Mouse (Mus musculus): ENCODE results near the gene Hltf. TPM values are rescaled to one million over a fixed set of nuclear protein-coding genes. Genes with fewer than 3 reads are reported as not detected.

Gene Hltf
- total and polyA plus RNA-seq, 2 experiments: 1.2 to 15.2 TPM

DNA sequence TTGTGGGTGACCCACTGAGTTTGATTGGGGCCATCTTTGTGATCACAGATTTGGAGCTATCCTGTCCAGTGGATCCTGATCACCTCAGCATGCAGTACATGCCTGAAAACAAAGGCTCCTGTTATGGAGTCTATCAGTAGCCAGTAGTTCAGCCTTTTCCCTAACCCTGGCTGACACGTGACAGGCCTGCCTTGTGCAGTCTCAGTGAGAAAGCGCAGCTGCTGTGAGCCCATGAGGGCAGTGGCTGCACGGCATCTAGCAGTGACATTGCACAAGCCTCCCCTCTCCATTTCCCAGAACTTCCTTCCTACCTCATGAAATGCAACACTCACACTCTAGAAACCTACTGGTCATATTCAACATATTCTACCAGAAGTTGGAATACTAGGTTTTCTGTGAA, 76.9 kb downstream of the Hltf start:
- no peak overlapping the region for H3K4me3 ChIP-seq (ENCODE audit: insufficient read depth, low read depth, low read length)
- no peak overlapping the region for H3K27ac ChIP-seq (replicated peaks; ENCODE audit: insufficient read depth, low read depth, low read length)
- TF ChIP-seq POLR2A (IDR thresholded peaks at IDR 0.05; ENCODE audit: extremely low read depth, insufficient read depth, low read length) (no peak), CTCF (IDR thresholded peaks at IDR 0.05; ENCODE audit: low read depth, low read length) (no peak)
- 90% methylated on average over 3 of the region's 3 CpGs for WGBS
- H3K27me3 ChIP-seq (ENCODE audit: control insufficient read depth, insufficient read depth, low read length): no peaks in the 10 kb centered on the region
- no peak overlapping the region for H3K9ac ChIP-seq (ENCODE audit: low read depth, low read length)
- no peaks in the 10 kb centered on the region for H3K79me2 ChIP-seq (ENCODE audit: control insufficient read depth, insufficient read depth, low read length)
- DNase-seq (ENCODE audit: extremely low read depth, low read depth, low spot score): no peak
- peaks cover 8% of the 10 kb centered on the region for H3K36me3 ChIP-seq (ENCODE audit: control insufficient read depth, insufficient read depth, low read length)
- H3K4me1 ChIP-seq (ENCODE audit: control insufficient read depth, insufficient read depth, low read length): no peaks in the 10 kb centered on the region

DNA sequence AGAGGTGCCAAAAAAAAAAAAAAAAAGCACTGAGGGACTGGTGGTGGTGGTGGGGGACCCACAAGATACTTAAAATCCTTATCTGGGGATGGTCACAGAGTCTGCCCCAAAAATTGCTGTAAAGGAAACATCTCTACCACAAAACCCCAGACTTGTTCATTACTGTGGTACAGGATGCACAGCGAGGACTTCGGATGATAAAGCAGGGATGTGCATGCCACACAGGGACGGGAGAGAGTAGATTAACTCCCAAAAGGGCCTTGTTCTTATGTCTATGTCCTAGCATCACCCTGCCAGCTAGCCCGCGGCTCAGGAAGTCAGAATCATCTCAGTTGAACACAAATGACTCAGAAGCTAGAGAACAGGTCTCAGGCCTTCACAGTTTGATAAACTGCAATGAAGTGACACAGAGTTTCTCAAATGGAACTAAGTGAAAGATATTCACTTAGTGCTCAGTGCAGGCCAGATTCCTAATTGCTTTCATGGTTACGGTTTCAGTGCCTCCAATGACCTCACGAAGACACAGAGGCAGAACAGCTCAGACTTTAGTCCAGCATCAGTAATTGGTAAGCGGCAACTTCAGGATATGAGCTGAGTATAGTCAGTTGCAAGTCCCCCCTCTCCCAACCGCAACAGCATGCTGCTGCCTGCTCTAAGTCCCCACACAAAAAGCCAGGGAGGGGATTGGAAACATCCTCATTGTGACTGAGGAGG, 79.4 kb downstream of the Hltf start:
- Histone ChIP-seq H3K9ac (ENCODE audit: low read depth, low read length) (no peak overlapping the region), H3K4me3 (ENCODE audit: insufficient read depth, low read depth, low read length) (no peak overlapping the region), H3K4me1 (ENCODE audit: control insufficient read depth, insufficient read depth, low read length) (no peaks in the 10 kb centered on the region), H3K27ac (replicated peaks; ENCODE audit: insufficient read depth, low read depth, low read length) (no peak overlapping the region), H3K27me3 (ENCODE audit: control insufficient read depth, insufficient read depth, low read length) (no peaks in the 10 kb centered on the region), H3K79me2 (ENCODE audit: control insufficient read depth, insufficient read depth, low read length) (no peaks in the 10 kb centered on the region), H3K36me3 (ENCODE audit: control insufficient read depth, insufficient read depth, low read length) (peaks cover 8% of the 10 kb centered on the region)
- DNase-seq (ENCODE audit: extremely low read depth, low read depth, low spot score): no peak
- WGBS: 96% methylated on average over 9 of the region's 9 CpGs
- no peak for TF ChIP-seq CTCF (IDR thresholded peaks at IDR 0.05; ENCODE audit: low read depth, low read length)
- no peak for TF ChIP-seq POLR2A (IDR thresholded peaks at IDR 0.05; ENCODE audit: extremely low read depth, insufficient read depth, low read length)

- TF ChIP-seq CTCF (IDR thresholded peaks at IDR 0.05; ENCODE audit: low read depth, low read length) (no peak), POLR2A (IDR thresholded peaks at IDR 0.05; ENCODE audit: extremely low read depth, insufficient read depth, low read length) (no peak)
Observed at GRCm38 (mm10) chr3:20141240-20141639, 83.6 kb downstream of the Hltf start.

DNA sequence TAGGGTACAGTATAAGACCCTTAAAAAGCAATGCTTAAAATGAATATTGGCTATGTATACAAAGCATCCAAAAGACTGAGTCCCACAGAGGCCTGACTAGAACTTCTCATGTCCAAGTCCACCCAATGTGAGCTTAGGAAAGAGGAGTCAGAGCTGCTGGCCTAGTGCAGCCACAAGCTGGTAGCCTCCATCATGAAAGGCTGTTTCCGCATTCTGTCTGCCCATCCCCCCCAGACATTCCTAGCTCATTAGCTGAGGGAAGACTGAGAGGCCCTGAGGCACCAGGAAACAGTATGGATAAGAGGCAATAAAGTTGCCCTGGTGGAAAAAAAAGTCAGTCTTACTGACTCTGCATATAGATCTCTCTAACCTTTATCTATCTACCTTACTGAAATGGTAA, 84.1 kb downstream of the Hltf start:
- Histone ChIP-seq H3K27me3 (ENCODE audit: control insufficient read depth, insufficient read depth, low read length) (no peaks in the 10 kb centered on the region), H3K27ac (replicated peaks; ENCODE audit: insufficient read depth, low read depth, low read length) (no peak overlapping the region), H3K9ac (ENCODE audit: low read depth, low read length) (no peak overlapping the region), H3K4me1 (ENCODE audit: control insufficient read depth, insufficient read depth, low read length) (no peaks in the 10 kb centered on the region), H3K36me3 (ENCODE audit: control insufficient read depth, insufficient read depth, low read length) (peaks cover 3% of the 10 kb centered on the region), H3K79me2 (ENCODE audit: control insufficient read depth, insufficient read depth, low read length) (no peaks in the 10 kb centered on the region), H3K4me3 (ENCODE audit: insufficient read depth, low read depth, low read length) (no peak overlapping the region)
- TF ChIP-seq POLR2A (IDR thresholded peaks at IDR 0.05; ENCODE audit: extremely low read depth, insufficient read depth, low read length): no peak
- TF ChIP-seq CTCF (IDR thresholded peaks at IDR 0.05; ENCODE audit: low read depth, low read length): no peak
- no peak for DNase-seq (ENCODE audit: extremely low read depth, low read depth, low spot score)
- WGBS: 94% methylated on average over 1 of the region's 1 CpGs

More at GRCm38 (mm10) chr3:20141240-20141639, 83.6 kb downstream of the Hltf start:
- Histone ChIP-seq H3K27me3 (ENCODE audit: control insufficient read depth, insufficient read depth, low read length) (no peaks in the 10 kb centered on the region), H3K36me3 (ENCODE audit: control insufficient read depth, insufficient read depth, low read length) (peaks cover 5% of the 10 kb centered on the region), H3K4me3 (ENCODE audit: insufficient read depth, low read depth, low read length) (no peak overlapping the region), H3K4me1 (ENCODE audit: control insufficient read depth, insufficient read depth, low read length) (no peaks in the 10 kb centered on the region), H3K79me2 (ENCODE audit: control insufficient read depth, insufficient read depth, low read length) (no peaks in the 10 kb centered on the region), H3K27ac (replicated peaks; ENCODE audit: insufficient read depth, low read depth, low read length) (no peak overlapping the region), H3K9ac (ENCODE audit: low read depth, low read length) (no peak overlapping the region)
- no peak for DNase-seq (ENCODE audit: extremely low read depth, low read depth, low spot score)

- TF ChIP-seq CTCF (IDR thresholded peaks at IDR 0.05; ENCODE audit: low read depth, low read length): no peak
- TF ChIP-seq POLR2A (IDR thresholded peaks at IDR 0.05; ENCODE audit: extremely low read depth, insufficient read depth, low read length): no peak
- H3K9ac ChIP-seq (ENCODE audit: low read depth, low read length): no peak overlapping the region
- no peaks in the 10 kb centered on the region for H3K27me3 ChIP-seq (ENCODE audit: control insufficient read depth, insufficient read depth, low read length)
- H3K36me3 ChIP-seq (ENCODE audit: control insufficient read depth, insufficient read depth, low read length): peaks cover 3% of the 10 kb centered on the region
- H3K4me1 ChIP-seq (ENCODE audit: control insufficient read depth, insufficient read depth, low read length): no peaks in the 10 kb centered on the region
- H3K27ac ChIP-seq (replicated peaks; ENCODE audit: insufficient read depth, low read depth, low read length): no peak overlapping the region
- H3K4me3 ChIP-seq (ENCODE audit: insufficient read depth, low read depth, low read length): no peak overlapping the region
- 86% methylated on average over 2 of the region's 2 CpGs for WGBS
- no peak for DNase-seq (ENCODE audit: extremely low read depth, low read depth, low spot score)
- H3K79me2 ChIP-seq (ENCODE audit: control insufficient read depth, insufficient read depth, low read length): no peaks in the 10 kb centered on the region
Observed at GRCm38 (mm10) chr3:20142101-20142500, 84.5 kb downstream of the Hltf start.

- Histone ChIP-seq H3K4me1 (ENCODE audit: control insufficient read depth, insufficient read depth, low read length) (no peaks in the 10 kb centered on the region), H3K27me3 (ENCODE audit: control insufficient read depth, insufficient read depth, low read length) (no peaks in the 10 kb centered on the region), H3K79me2 (ENCODE audit: control insufficient read depth, insufficient read depth, low read length) (no peaks in the 10 kb centered on the region), H3K4me3 (ENCODE audit: insufficient read depth, low read depth, low read length) (no peak overlapping the region), H3K36me3 (ENCODE audit: control insufficient read depth, insufficient read depth, low read length) (peaks cover 3% of the 10 kb centered on the region), H3K27ac (replicated peaks; ENCODE audit: insufficient read depth, low read depth, low read length) (no peak overlapping the region), H3K9ac (ENCODE audit: low read depth, low read length) (no peak overlapping the region)
- 68% methylated on average over 3 of the region's 3 CpGs for WGBS
- TF ChIP-seq POLR2A (IDR thresholded peaks at IDR 0.05; ENCODE audit: extremely low read depth, insufficient read depth, low read length) (no peak), CTCF (IDR thresholded peaks at IDR 0.05; ENCODE audit: low read depth, low read length) (no peak)
- DNase-seq (ENCODE audit: extremely low read depth, low read depth, low spot score): no peak
Observed at GRCm38 (mm10) chr3:20142576-20142975, 85.0 kb downstream of the Hltf start.
